Mouse (Mus musculus): ENCODE measurements around the gene Fgfr2. TPM values are rescaled to one million over a fixed set of nuclear protein-coding genes. Genes with fewer than 3 reads are reported as not detected.

The Fgfr2 gene
- polyA plus RNA-seq, 1 experiment from 2014 or later = 20.3 TPM

GRCm38 (mm10) chr7:130696347-130697234 is 2426.6 kb downstream of the Fgfr2 start:
- Histone ChIP-seq H3K27me3 (ENCODE audit: control insufficient read depth, insufficient read depth, low read length) (no peaks in the 10 kb centered on the region), H3K9me3 (replicated peaks; ENCODE audit: control insufficient read depth, low read length) (no peaks in the 10 kb centered on the region), H3K27ac (ENCODE audit: low read length) (no peak overlapping the region), H3K36me3 (ENCODE audit: control insufficient read depth, insufficient read depth) (peaks cover 3% of the 10 kb centered on the region; the same call in 1 of the 2 replicates), H3K9ac (ENCODE audit: low read length) (no peak overlapping the region), H3K4me3 (ENCODE audit: low read length) (no peak overlapping the region), H3K4me1 (ENCODE audit: control insufficient read depth, insufficient read depth, low read length) (peaks cover 59% of the 10 kb centered on the region), H3K4me2 (ENCODE audit: low read depth, low read length) (no peak overlapping the region)
- WGBS = 76% methylated on average over 16 of the region's 16 CpGs
- no peak for ATAC-seq (replicated peaks; ENCODE audit: extremely low read depth, insufficient read depth, low FRiP score)

DNA sequence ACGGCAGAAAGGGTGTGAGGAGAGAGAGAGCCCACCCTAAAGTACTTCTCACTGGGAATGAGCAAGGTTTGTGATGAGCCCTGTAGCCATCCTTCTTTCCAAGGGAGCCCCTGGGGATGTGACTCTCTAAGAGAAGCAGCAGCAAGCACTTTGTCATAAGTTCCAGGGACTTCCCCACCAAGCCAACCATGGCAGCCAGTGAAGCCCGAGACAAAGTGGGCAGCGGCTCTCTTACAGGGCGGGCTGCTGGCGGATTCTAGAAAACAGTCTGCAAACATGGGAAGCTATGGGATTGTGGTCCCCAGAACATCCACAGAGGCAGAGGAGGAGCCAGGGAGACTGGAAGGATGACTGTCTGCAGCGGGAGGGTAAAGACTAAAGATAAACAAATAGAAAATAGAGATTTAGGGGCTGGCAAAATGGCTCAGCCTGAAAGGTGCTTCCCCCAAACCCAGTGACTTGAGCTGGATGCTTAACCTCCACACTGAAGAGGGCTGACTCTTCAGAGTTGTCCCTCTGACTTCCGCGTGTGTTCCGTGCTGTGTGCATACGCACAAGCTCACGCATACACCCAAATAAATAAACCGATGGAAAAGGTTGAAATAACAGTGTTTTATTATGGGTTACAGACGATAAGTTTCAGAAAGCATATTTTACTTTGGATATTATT is 2427.3 kb downstream of the Fgfr2 start:
- WGBS = 69% methylated on average over 13 of the region's 13 CpGs
- peaks cover 67% of the 10 kb centered on the region for H3K4me1 ChIP-seq (ENCODE audit: control insufficient read depth, insufficient read depth, low read length)
- H3K4me3 ChIP-seq (ENCODE audit: low read length) = no peak overlapping the region
- H3K36me3 ChIP-seq (ENCODE audit: control insufficient read depth, insufficient read depth) = peaks cover 3% of the 10 kb centered on the region; the same call in 1 of the 2 replicates
- no peak overlapping the region for H3K9ac ChIP-seq (ENCODE audit: low read length)
- H3K27me3 ChIP-seq (ENCODE audit: control insufficient read depth, insufficient read depth, low read length) = no peaks in the 10 kb centered on the region
- no peaks in the 10 kb centered on the region for H3K9me3 ChIP-seq (replicated peaks; ENCODE audit: control insufficient read depth, low read length)
- peak overlapping the region; percentile 8; the same call in 1 of the 2 replicates for H3K27ac ChIP-seq (ENCODE audit: low read length)
- no peak for ATAC-seq (replicated peaks; ENCODE audit: extremely low read depth, insufficient read depth, low FRiP score)
- no peak overlapping the region for H3K4me2 ChIP-seq (ENCODE audit: low read depth, low read length)

- H3K9ac ChIP-seq (ENCODE audit: low read length) = peak overlapping the region; percentile 88
- WGBS = 35% methylated on average over 11 of the region's 11 CpGs
- peak overlapping the region; percentile 64 for H3K4me3 ChIP-seq (ENCODE audit: low read length)
- no peaks in the 10 kb centered on the region for H3K9me3 ChIP-seq (replicated peaks; ENCODE audit: control insufficient read depth, low read length)
- H3K27me3 ChIP-seq (ENCODE audit: control insufficient read depth, insufficient read depth, low read length) = no peaks in the 10 kb centered on the region
- peak overlapping the region; percentile 84 for H3K4me2 ChIP-seq (ENCODE audit: low read depth, low read length)
- peak overlapping the region; percentile 92 for H3K27ac ChIP-seq (ENCODE audit: low read length)
- H3K4me1 ChIP-seq (ENCODE audit: control insufficient read depth, insufficient read depth, low read length) = peaks cover 72% of the 10 kb centered on the region
- ATAC-seq (replicated peaks; ENCODE audit: extremely low read depth, insufficient read depth, low FRiP score) = no peak
- H3K36me3 ChIP-seq (ENCODE audit: control insufficient read depth, insufficient read depth) = no peaks in the 10 kb centered on the region
These were observed 2429.4 kb downstream of the Fgfr2 start for GRCm38 (mm10) chr7:130693800-130694193.

DNA sequence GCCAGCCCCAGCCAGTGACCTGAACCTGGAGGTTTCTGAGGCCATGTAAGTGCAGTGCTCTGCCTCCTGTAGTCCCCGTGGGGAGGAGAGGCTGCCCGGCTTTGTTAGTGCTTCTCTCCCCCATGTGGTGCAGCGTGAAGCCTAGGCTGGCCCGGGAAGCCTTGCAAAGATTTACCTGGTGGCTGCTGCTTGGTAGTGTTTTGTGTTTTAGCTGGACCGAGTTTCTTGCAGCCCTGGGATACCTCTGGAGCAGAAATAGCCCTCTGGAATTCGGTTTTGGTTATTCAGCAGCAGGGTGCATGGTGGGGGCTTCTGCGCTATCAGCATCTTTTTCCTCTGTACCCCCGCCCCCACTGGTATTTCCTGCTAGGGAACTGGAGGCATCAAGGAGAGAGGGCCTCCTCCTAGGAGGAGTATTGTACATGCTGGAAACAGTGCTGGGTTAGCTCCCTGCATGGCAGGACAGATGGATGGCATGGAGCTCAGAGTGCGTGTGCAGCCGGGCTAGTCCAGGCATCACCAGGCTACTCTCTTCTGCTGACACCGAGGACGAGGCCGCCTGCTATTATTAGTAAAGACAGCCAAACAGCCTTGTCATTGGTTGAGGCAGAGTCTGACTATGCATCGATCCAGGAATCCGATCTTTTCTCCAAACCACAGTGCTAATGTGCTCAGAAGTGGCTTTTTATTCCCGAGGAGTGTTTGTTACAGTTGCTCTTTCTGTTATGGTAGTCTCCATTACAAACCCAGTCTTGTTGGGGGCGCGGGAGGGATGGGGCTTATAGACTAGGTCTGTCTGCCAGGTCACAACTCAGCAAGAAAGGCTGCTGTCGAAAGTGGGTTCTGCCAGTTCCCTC is 2430.0 kb downstream of the Fgfr2 start:
- H3K27me3 ChIP-seq (ENCODE audit: control insufficient read depth, insufficient read depth, low read length) = no peaks in the 10 kb centered on the region
- WGBS = 7% methylated on average over 19 of the region's 19 CpGs

DNA sequence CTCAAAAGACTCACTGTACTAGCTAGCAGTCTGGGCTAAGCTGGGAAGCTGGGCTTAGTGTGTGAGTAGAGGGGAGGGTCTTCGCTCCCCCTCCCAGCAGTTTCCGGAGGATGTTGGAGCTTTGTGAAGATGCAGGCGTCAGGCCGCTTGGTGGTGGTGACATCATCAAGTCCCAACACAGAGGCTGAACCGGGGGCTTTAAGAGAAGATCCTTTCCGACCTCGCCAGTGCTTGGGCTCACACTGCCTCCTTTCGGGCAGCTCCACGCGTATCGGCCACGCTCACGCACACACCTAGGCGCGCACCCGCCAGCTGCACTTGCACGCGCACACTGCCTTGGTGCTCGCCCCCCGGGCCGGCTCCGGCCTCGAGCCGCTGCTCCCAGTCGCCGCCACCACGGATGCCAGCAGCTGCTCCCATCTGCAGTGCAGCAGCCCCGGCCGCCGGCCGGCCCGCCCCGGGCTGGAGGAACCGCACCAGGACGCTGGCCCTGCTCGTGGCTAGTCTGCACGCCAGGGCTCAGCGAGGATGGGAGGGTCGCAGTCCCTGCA is 2430.7 kb downstream of the Fgfr2 start:
- Histone ChIP-seq H3K4me1 (ENCODE audit: control insufficient read depth, insufficient read depth, low read length) (peaks cover 60% of the 10 kb centered on the region), H3K9me3 (replicated peaks; ENCODE audit: control insufficient read depth, low read length) (no peaks in the 10 kb centered on the region), H3K27ac (ENCODE audit: low read length) (peak overlapping the region; percentile 92), H3K36me3 (ENCODE audit: control insufficient read depth, insufficient read depth) (no peaks in the 10 kb centered on the region), H3K9ac (ENCODE audit: low read length) (peak overlapping the region; percentile 88), H3K4me3 (ENCODE audit: low read length) (peak overlapping the region; percentile 64), H3K4me2 (ENCODE audit: low read depth, low read length) (peak overlapping the region; percentile 84), H3K27me3 (ENCODE audit: control insufficient read depth, insufficient read depth, low read length) (no peaks in the 10 kb centered on the region)
- peak; percentile 69 for ATAC-seq (replicated peaks; ENCODE audit: extremely low read depth, insufficient read depth, low FRiP score)
- 2% methylated on average over 39 of the region's 39 CpGs for WGBS

More for the DNA sequence above, 2430.0 kb downstream of the Fgfr2 start:
- Histone ChIP-seq H3K9me3 (replicated peaks; ENCODE audit: control insufficient read depth, low read length) (no peaks in the 10 kb centered on the region), H3K9ac (ENCODE audit: low read length) (peak overlapping the region; percentile 88), H3K36me3 (ENCODE audit: control insufficient read depth, insufficient read depth) (no peaks in the 10 kb centered on the region), H3K4me3 (ENCODE audit: low read length) (peak overlapping the region; percentile 64), H3K27ac (ENCODE audit: low read length) (peak overlapping the region; percentile 92), H3K4me1 (ENCODE audit: control insufficient read depth, insufficient read depth, low read length) (peaks cover 67% of the 10 kb centered on the region), H3K4me2 (ENCODE audit: low read depth, low read length) (peak overlapping the region; percentile 84)
- peak; percentile 46 for ATAC-seq (replicated peaks; ENCODE audit: extremely low read depth, insufficient read depth, low FRiP score)

- 38% methylated on average over 2 of the region's 2 CpGs for WGBS
These were observed 2431.2 kb downstream of the Fgfr2 start for GRCm38 (mm10) chr7:130691931-130692330.

DNA sequence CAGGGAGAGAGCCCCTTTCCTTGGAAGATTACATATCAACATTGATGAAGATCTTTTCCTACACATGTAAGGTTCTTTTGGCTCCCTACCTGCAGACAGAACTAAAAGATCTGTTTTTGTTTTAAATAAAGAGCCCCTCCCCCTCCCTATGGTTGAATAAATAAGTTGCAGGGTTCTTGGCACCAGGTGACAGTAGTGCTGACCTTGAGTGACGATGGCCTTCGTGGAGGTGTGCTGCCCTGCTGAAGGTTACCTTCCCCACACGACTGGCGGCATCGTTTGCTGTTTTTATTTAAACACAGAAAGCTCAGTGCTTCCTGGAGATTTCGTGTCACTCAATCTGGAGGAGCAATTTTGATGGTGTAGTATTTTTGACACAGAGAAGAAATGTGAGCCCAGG is 2432.3 kb downstream of the Fgfr2 start:
- no peaks in the 10 kb centered on the region for H3K36me3 ChIP-seq (ENCODE audit: control insufficient read depth, insufficient read depth)
- H3K9ac ChIP-seq (ENCODE audit: low read length) = no peak overlapping the region
- WGBS = 65% methylated on average over 6 of the region's 6 CpGs
- H3K4me2 ChIP-seq (ENCODE audit: low read depth, low read length) = no peak overlapping the region
- peaks cover 56% of the 10 kb centered on the region for H3K4me1 ChIP-seq (ENCODE audit: control insufficient read depth, insufficient read depth, low read length)
- no peak overlapping the region for H3K27ac ChIP-seq (ENCODE audit: low read length)
- H3K4me3 ChIP-seq (ENCODE audit: low read length) = no peak overlapping the region
- no peaks in the 10 kb centered on the region for H3K9me3 ChIP-seq (replicated peaks; ENCODE audit: control insufficient read depth, low read length)
- H3K27me3 ChIP-seq (ENCODE audit: control insufficient read depth, insufficient read depth, low read length) = no peaks in the 10 kb centered on the region
- ATAC-seq (replicated peaks; ENCODE audit: extremely low read depth, insufficient read depth, low FRiP score) = no peak

More at GRCm38 (mm10) chr7:130691931-130692330, 2431.2 kb downstream of the Fgfr2 start:
- H3K27me3 ChIP-seq (ENCODE audit: control insufficient read depth, insufficient read depth, low read length) = no peaks in the 10 kb centered on the region
- no peak overlapping the region for H3K4me3 ChIP-seq (ENCODE audit: low read length)
- no peaks in the 10 kb centered on the region for H3K9me3 ChIP-seq (replicated peaks; ENCODE audit: control insufficient read depth, low read length)
- peak overlapping the region; percentile 84 for H3K4me2 ChIP-seq (ENCODE audit: low read depth, low read length)
- H3K4me1 ChIP-seq (ENCODE audit: control insufficient read depth, insufficient read depth, low read length) = peaks cover 63% of the 10 kb centered on the region
- H3K9ac ChIP-seq (ENCODE audit: low read length) = no peak overlapping the region
- peak overlapping the region; percentile 92 for H3K27ac ChIP-seq (ENCODE audit: low read length)
- no peak for ATAC-seq (replicated peaks; ENCODE audit: extremely low read depth, insufficient read depth, low FRiP score)
- no peaks in the 10 kb centered on the region for H3K36me3 ChIP-seq (ENCODE audit: control insufficient read depth, insufficient read depth)

GRCm38 (mm10) chr7:130688601-130689000 is 2434.5 kb downstream of the Fgfr2 start:
- H3K9me3 ChIP-seq (replicated peaks; ENCODE audit: control insufficient read depth, low read length) = no peaks in the 10 kb centered on the region
- WGBS = 84% methylated on average over 4 of the region's 4 CpGs
- H3K9ac ChIP-seq (ENCODE audit: low read length) = no peak overlapping the region
- ATAC-seq (replicated peaks; ENCODE audit: extremely low read depth, insufficient read depth, low FRiP score) = no peak
- no peak overlapping the region for H3K4me3 ChIP-seq (ENCODE audit: low read length)
- no peak overlapping the region for H3K27ac ChIP-seq (ENCODE audit: low read length)
- H3K27me3 ChIP-seq (ENCODE audit: control insufficient read depth, insufficient read depth, low read length) = no peaks in the 10 kb centered on the region
- H3K4me2 ChIP-seq (ENCODE audit: low read depth, low read length) = no peak overlapping the region
- H3K36me3 ChIP-seq (ENCODE audit: control insufficient read depth, insufficient read depth) = no peaks in the 10 kb centered on the region
- H3K4me1 ChIP-seq (ENCODE audit: control insufficient read depth, insufficient read depth, low read length) = peaks cover 34% of the 10 kb centered on the region
